Mouse (Mus musculus) testis, adult 2 months (tissue): ENCODE data around the gene Nxnl2. TPM values are rescaled to one million over a fixed set of nuclear protein-coding genes. Genes with fewer than 3 reads are reported as not detected.

Experiments
- H3K27ac ChIP-seq: fragments of 200-500 bp; 2 replicates; pipeline ENCODE4 v1.5.1; 2012; ENCODE audit warnings: low read depth, low read length; ENCODE audit not compliant: control insufficient read depth, insufficient read depth
- H3K27me3 ChIP-seq: fragments of 200-500 bp; 2 replicates; pipeline ENCODE4 v1.6.1; 2012; ENCODE audit warnings: mild to moderate bottlenecking, low read length, moderate library complexity; ENCODE audit not compliant: control insufficient read depth, insufficient read depth
- H3K36me3 ChIP-seq: fragments of 200-500 bp; 2 replicates; pipeline ENCODE4 v1.6.1; 2012; ENCODE audit warnings: mild to moderate bottlenecking, low read length; ENCODE audit not compliant: control insufficient read depth, insufficient read depth
- H3K4me1 ChIP-seq: fragments of 200-500 bp; 2 replicates; pipeline ENCODE4 v1.6.1; 2012; ENCODE audit warnings: low read length; ENCODE audit not compliant: control insufficient read depth, insufficient read depth
- H3K4me3 ChIP-seq: fragments of 200-500 bp; 2 replicates; pipeline ENCODE4 v1.5.1; 2012; ENCODE audit warnings: low read depth, mild to moderate bottlenecking, low read length, moderate library complexity, mixed read lengths; ENCODE audit not compliant: control insufficient read depth
- CTCF ChIP-seq: fragments of 200-500 bp; IDR thresholded peaks from 2 replicates; pipeline ENCODE4 v1.5.1; 2012; ENCODE audit warnings: low read depth, mild to moderate bottlenecking, inconsistent platforms, low read length, moderate library complexity; ENCODE audit not compliant: control insufficient read depth, insufficient read depth, insufficient replicate concordance
- POLR2A ChIP-seq: fragments of 200-500 bp; IDR thresholded peaks from 2 replicates; pipeline ENCODE4 v1.6.1; 2012; ENCODE audit warnings: low read depth, mild to moderate bottlenecking, inconsistent platforms, low read length, moderate library complexity; ENCODE audit not compliant: control insufficient read depth
- polyA plus RNA-seq: library from polyadenylated mRNA; depleted of rRNA; stranded (reverse); fragments of >200 nt; gene quantifications from 2 replicates; pipeline ENCODE4 v1.2.3, GENCODE M21; 2012; rRNA removed

The Nxnl2 gene
- 5.8 and 7.0 TPM in 2 replicates for polyA plus RNA-seq

GRCm38 (mm10) chr13:51170691-51171680 is at the start of gene Nxnl2:
Nxnl2 (plus strand) TSS chr13:51171022.
- peak; percentile 30; the same call in 1 of the 2 replicates for TF ChIP-seq CTCF
- no peak for TF ChIP-seq POLR2A
- peaks cover 17% of the 10 kb centered on the region for H3K4me1 ChIP-seq
- no peaks in the 10 kb centered on the region for H3K27me3 ChIP-seq
- H3K36me3 ChIP-seq: no peaks in the 10 kb centered on the region
- peak within 1 kb of the TSS; percentile 72 for H3K4me3 ChIP-seq
- H3K27ac ChIP-seq: peak within 1 kb of the TSS; percentile 14; the same call in 1 of the 2 replicates

- TF ChIP-seq POLR2A: no peak
- TF ChIP-seq CTCF: no peak
- Histone ChIP-seq H3K4me1 (no peaks in the 10 kb centered on the region; the same call in 1 of the 2 replicates), H3K4me3 (no peak overlapping the region), H3K36me3 (no peaks in the 10 kb centered on the region), H3K27ac (no peak overlapping the region), H3K27me3 (no peaks in the 10 kb centered on the region)
Measured at GRCm38 (mm10) chr13:51121966-51122365, 48.9 kb upstream of the Nxnl2 start.

GRCm38 (mm10) chr13:51122771-51123170 is 48.1 kb upstream of the Nxnl2 start:
- Histone ChIP-seq H3K36me3 (no peaks in the 10 kb centered on the region), H3K27ac (0 out of 2 replicates have a peak overlapping the region, but pooled peaks have one; percentile 21), H3K27me3 (no peaks in the 10 kb centered on the region), H3K4me3 (no peak overlapping the region), H3K4me1 (no peaks in the 10 kb centered on the region; the same call in 1 of the 2 replicates)
- no peak for TF ChIP-seq POLR2A
- no peak for TF ChIP-seq CTCF

GRCm38 (mm10) chr13:51125357-51125756 is 45.5 kb upstream of the Nxnl2 start:
- no peaks in the 10 kb centered on the region; the same call in 1 of the 2 replicates for H3K4me1 ChIP-seq
- TF ChIP-seq POLR2A (no peak), CTCF (no peak)
- no peak overlapping the region for H3K4me3 ChIP-seq
- H3K27ac ChIP-seq: no peak overlapping the region
- no peaks in the 10 kb centered on the region for H3K27me3 ChIP-seq
- no peaks in the 10 kb centered on the region for H3K36me3 ChIP-seq

- Histone ChIP-seq H3K36me3 (no peaks in the 10 kb centered on the region), H3K4me3 (no peak overlapping the region), H3K27ac (no peak overlapping the region), H3K27me3 (no peaks in the 10 kb centered on the region), H3K4me1 (no peaks in the 10 kb centered on the region; the same call in 1 of the 2 replicates)
- no peak for TF ChIP-seq CTCF
- TF ChIP-seq POLR2A: no peak
Measured at GRCm38 (mm10) chr13:51127906-51128305, 42.9 kb upstream of the Nxnl2 start.

- no peak for TF ChIP-seq CTCF
- no peak for TF ChIP-seq POLR2A
- no peaks in the 10 kb centered on the region for H3K4me1 ChIP-seq
- no peaks in the 10 kb centered on the region for H3K27me3 ChIP-seq
- no peaks in the 10 kb centered on the region for H3K36me3 ChIP-seq
- no peak overlapping the region for H3K4me3 ChIP-seq
- no peak overlapping the region for H3K27ac ChIP-seq
Measured at GRCm38 (mm10) chr13:51128417-51128816, 42.4 kb upstream of the Nxnl2 start.

GRCm38 (mm10) chr13:51131179-51131578 is 39.6 kb upstream of the Nxnl2 start:
- no peak overlapping the region for H3K4me3 ChIP-seq
- no peak for TF ChIP-seq CTCF
- no peak for TF ChIP-seq POLR2A
- no peak overlapping the region for H3K27ac ChIP-seq
- H3K27me3 ChIP-seq: no peaks in the 10 kb centered on the region
- no peaks in the 10 kb centered on the region; the same call in 1 of the 2 replicates for H3K4me1 ChIP-seq
- no peaks in the 10 kb centered on the region for H3K36me3 ChIP-seq
